Mouse (Mus musculus) ES-Bruce4 (cell line): ENCODE measurements around the gene Ryr1. TPM values are rescaled to one million over a fixed set of nuclear protein-coding genes. Genes with fewer than 3 reads are reported as not detected.
"Not testable (repeated sequence)": the region's sequence is repeated elsewhere in the genome, so short reads cannot be mapped to it uniquely, and the experiment has no call there.

ENCODE experiments used
- H3K27ac ChIP-seq: 2 replicates; pipeline ENCODE4 v1.5.1; 2012; ENCODE audit warnings: low read length, inconsistent platforms; ENCODE audit not compliant: insufficient read depth
- H3K27me3 ChIP-seq: 2 replicates; pipeline ENCODE4 v1.6.1; 2012; ENCODE audit warnings: mild to moderate bottlenecking, low read length, inconsistent platforms; ENCODE audit not compliant: control insufficient read depth, poor library complexity, insufficient read depth, severe bottlenecking
- H3K36me3 ChIP-seq: 2 replicates; pipeline ENCODE4 v1.6.1; 2012; ENCODE audit warnings: inconsistent platforms, mild to moderate bottlenecking, low read length, moderate library complexity; ENCODE audit not compliant: control insufficient read depth, poor library complexity, insufficient read depth, severe bottlenecking
- H3K4me1 ChIP-seq: one replicate; pipeline ENCODE4 v1.8.1; 2011; ENCODE audit warnings: low read length; ENCODE audit not compliant: control insufficient read depth, insufficient read depth
- H3K4me3 ChIP-seq: 2 replicates; pipeline ENCODE4 v1.5.1; 2011; ENCODE audit warnings: low read depth, mild to moderate bottlenecking, low read length
- H3K9ac ChIP-seq: 2 replicates; pipeline ENCODE4 v1.6.1; 2012; ENCODE audit warnings: low read depth, mild to moderate bottlenecking, inconsistent platforms; ENCODE audit not compliant: poor library complexity, severe bottlenecking
- H3K9me3 ChIP-seq: replicated peaks from 2 replicates; pipeline ENCODE4 v1.6.1; 2012; ENCODE audit warnings: mild to moderate bottlenecking, low read length, inconsistent platforms; ENCODE audit not compliant: control insufficient read depth, poor library complexity, insufficient read depth, severe bottlenecking
- CTCF ChIP-seq: IDR thresholded peaks from one replicate; pipeline ENCODE4 v1.8.1; 2011; ENCODE audit warnings: low read depth, low read length
- EP300 ChIP-seq: IDR thresholded peaks from 2 replicates; pipeline ENCODE4 v1.6.1; 2011; ENCODE audit warnings: low read depth, low read length; ENCODE audit not compliant: insufficient read depth
- POLR2A ChIP-seq: IDR thresholded peaks from one replicate; pipeline ENCODE4 v1.8.1; 2011; ENCODE audit warnings: low read length; ENCODE audit not compliant: insufficient read depth
- polyA plus RNA-seq: library from polyadenylated mRNA; stranded (reverse); fragments of >200 nt; gene quantifications from 2 replicates; pipeline ENCODE4 v1.2.4, GENCODE M21; 2011; ENCODE audit warnings: low read depth; ENCODE audit not compliant: missing spikeins, insufficient read depth, insufficient read length

Ryr1 gene
- polyA plus RNA-seq, 1 experiment, result 10.3 TPM

DNA sequence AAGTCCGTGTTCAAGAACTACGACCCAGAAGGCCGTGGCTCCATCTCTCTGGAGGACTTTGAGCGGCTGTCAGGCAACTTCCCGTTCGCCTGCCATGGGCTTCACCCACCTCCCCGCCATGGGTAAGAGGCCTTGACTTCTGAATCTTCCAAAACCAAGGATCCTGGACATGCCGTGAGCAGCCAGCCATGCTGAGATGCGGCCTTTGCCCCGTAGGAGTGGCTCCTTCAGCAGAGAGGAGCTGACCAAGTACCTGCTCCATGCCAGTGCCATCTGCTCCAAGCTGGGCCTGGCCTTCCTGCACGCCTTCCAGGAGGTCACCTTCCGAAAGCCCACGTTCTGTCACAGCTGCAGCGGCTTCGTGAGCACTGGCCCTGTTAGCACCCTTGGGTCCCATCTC, 23.8 kb upstream of the Ryr1 start:
- Histone ChIP-seq H3K4me3 (no peak overlapping the region), H3K27ac (no peak overlapping the region), H3K4me1 (no peaks in the 10 kb centered on the region), H3K36me3 (no peaks in the 10 kb centered on the region), H3K27me3 (no peaks in the 10 kb centered on the region), H3K9ac (no peak overlapping the region), H3K9me3 (no peaks in the 10 kb centered on the region)
- TF ChIP-seq EP300, result no peak
- no peak for TF ChIP-seq POLR2A
- no peak for TF ChIP-seq CTCF

DNA sequence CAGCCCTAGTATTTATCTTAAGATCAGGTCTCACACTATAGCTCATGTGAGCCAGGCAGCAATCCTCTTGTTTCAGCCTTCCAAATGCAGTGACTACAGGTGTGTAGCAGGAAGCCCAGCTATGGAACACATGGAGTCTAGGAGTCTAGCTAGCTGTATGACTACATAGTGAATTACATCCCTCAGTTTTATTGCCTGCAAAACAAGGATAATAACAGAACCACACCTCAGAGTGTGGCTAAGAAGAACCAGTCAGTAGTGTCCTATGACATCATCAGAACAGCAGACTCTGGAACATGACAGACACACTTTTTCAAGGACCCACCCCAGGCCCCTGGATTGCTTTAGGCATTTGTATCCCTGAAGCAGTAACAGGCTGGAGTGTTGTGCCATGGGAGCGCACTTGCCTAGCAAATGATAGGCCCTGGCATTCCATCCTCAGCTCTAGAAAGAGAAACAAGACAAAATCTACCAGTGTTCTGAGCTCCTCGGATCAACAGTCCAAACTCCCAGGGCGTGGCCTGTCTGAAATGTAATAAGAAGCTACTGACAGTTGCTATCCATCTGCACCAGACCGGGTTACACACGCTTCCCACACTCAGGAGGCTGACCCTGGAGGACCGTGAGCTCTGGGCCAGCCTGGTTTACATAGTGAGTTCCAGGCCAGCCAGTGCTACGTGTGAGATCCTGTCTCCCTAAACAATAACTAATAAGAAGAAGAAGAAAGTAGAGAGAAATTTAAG, 21.8 kb upstream of the Ryr1 start:
- no peak for TF ChIP-seq POLR2A
- TF ChIP-seq EP300, result no peak
- TF ChIP-seq CTCF, result no peak
- H3K4me3 ChIP-seq, result no peak overlapping the region

DNA sequence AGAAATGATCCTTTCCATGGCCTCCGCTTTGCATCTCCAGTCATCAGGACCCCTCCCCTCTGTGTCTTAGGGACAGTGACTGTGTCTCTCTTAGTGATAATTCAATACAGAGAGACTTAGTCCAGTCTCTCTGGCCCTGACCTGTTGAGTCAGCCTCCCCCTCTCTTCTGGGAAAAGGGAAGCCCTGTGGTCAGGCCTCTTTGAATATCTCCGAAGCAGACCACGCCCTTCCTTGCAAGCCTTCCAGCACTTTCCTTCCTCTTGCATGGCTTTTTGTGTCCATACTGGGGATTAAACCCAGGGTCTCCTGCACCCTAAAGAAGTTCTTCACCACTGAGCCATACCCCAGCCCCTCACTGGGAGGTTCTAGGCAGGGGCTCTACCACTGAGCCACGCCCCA, 19.0 kb upstream of the Ryr1 start:
- H3K27me3 ChIP-seq, result no peaks in the 10 kb centered on the region
- H3K4me3 ChIP-seq, result no peak overlapping the region
- no peaks in the 10 kb centered on the region for H3K9me3 ChIP-seq
- no peak overlapping the region for H3K27ac ChIP-seq
- no peak overlapping the region for H3K9ac ChIP-seq
- TF ChIP-seq CTCF (no peak), EP300 (no peak), POLR2A (no peak)
- H3K4me1 ChIP-seq, result peaks cover 2% of the 10 kb centered on the region
- no peaks in the 10 kb centered on the region for H3K36me3 ChIP-seq

More for the DNA sequence above, 21.8 kb upstream of the Ryr1 start:
- no peak overlapping the region for H3K27ac ChIP-seq
- H3K9me3 ChIP-seq, result no peaks in the 10 kb centered on the region
- no peak overlapping the region for H3K9ac ChIP-seq
- no peaks in the 10 kb centered on the region for H3K27me3 ChIP-seq
- H3K4me1 ChIP-seq, result no peaks in the 10 kb centered on the region
- no peaks in the 10 kb centered on the region for H3K36me3 ChIP-seq

DNA sequence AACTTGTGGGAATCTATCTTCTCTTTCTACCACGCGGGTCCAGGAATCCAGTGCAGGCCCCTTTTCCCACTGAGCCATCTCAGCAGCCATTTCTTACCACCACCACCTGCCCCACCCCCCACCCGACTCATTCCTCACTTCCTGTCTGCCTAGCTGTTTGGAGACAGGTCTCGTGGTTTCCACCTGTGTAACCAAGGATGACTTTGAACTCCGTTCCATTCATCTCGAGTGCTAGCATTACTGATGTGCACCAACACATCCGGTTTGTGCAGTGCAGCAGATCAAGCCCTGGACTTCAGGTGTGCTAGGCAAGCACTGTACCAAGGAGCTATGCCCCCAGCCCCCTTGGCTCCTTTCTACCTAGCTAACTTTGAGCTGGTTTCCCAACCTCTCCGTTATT, 16.4 kb upstream of the Ryr1 start:
- no peak for TF ChIP-seq POLR2A
- H3K36me3 ChIP-seq, result no peaks in the 10 kb centered on the region
- no peak overlapping the region for H3K27ac ChIP-seq
- H3K4me3 ChIP-seq, result no peak overlapping the region
- H3K27me3 ChIP-seq, result no peaks in the 10 kb centered on the region
- H3K9ac ChIP-seq, result no peak overlapping the region
- no peaks in the 10 kb centered on the region for H3K9me3 ChIP-seq
- H3K4me1 ChIP-seq, result peaks cover 2% of the 10 kb centered on the region

DNA sequence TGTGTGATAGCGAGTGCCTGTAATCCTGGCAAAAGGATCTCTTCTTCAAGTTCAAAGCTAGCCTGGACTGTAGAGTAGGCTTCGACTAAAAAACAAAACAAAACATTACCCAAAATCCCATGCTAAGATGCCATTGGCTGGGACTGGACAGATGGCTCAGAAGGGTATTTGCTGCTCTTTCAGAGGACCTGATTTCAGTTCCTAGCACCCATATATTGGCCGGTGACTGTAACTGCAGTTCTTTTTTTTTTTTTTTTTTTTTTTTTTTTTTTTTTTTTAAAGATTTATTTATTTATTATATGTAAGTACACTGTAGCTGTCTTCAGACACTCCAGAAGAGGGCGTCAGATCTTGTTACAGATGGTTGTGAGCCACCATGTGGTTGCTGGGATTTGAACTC, 14.3 kb upstream of the Ryr1 start:
- not testable (repeated sequence) for H3K4me3 ChIP-seq, H3K4me1 ChIP-seq, H3K9me3 ChIP-seq, H3K9ac ChIP-seq, H3K27me3 ChIP-seq, H3K27ac ChIP-seq, H3K36me3 ChIP-seq

DNA sequence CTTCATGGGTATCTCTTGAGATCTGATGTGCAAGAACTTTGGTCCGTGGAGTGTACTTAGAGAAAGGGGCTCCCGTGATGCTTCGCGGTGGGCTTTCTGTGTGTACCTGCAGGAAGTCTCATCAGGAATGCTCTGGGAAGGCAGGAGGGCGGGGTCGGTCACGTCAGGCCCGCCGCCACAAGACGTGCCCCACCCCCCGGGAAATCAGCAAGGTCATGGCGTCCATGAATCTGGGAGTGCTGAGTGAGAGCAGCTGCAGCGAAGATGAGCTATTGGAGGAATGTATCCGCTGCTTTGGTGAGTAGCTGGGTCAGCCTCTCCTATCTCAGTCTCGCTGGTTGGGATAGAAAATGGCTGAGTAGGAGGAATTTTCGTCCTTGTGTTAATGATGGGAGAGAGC, 12.4 kb upstream of the Ryr1 start:
- Histone ChIP-seq H3K4me3 (peak overlapping the region; percentile 90), H3K9me3 (no peaks in the 10 kb centered on the region), H3K4me1 (peaks cover 2% of the 10 kb centered on the region), H3K27ac (peak overlapping the region; percentile 77), H3K9ac (peak overlapping the region; percentile 12; the same call in 1 of the 2 replicates), H3K27me3 (no peaks in the 10 kb centered on the region), H3K36me3 (no peaks in the 10 kb centered on the region)
- TF ChIP-seq CTCF, result no peak
- TF ChIP-seq EP300, result no peak; the same call in 1 of the 2 replicates
- TF ChIP-seq POLR2A, result peak; percentile 61
